Mouse (Mus musculus): ENCODE data around the gene Uba1. TPM values are rescaled to one million over a fixed set of nuclear protein-coding genes. Genes with fewer than 3 reads are reported as not detected.

Gene Uba1
- polyA plus RNA-seq (2015; fragmentation: Nextera tagmentation; extraction: Ambion mirVana) = 169 and 189 TPM in 2 replicates

DNA sequence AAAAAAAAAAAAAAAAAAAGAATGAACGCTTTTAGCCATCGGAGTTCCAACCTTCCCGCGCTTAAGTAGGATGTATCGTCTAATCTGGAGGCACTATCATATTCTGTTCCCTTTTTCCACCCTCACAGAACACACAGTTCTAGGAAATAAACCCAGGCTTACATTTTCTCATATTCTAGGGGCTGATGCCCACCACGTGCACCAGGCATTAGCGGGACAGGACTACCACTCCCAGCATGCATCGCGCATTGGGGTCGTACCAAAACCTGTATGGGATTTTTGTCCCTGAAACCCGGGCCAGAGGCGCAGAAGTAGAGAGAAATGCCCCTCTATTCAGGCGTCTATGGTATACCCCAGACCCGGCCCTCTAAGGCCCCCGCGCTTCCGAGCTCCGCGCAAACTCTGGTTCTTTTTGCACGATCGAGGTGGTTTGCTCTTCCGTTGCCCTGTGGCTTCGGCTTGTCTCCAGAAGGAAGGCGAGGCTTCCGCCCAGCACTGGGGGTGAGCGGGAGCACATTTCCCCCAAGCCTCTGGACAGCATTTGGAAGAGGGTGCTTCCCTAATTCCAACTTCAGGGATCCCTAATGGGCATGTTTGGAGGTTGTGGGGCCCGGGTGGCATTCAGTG, at the start of gene Uba1:
Gene Uba1, plus strand, starts transcription at position 301 of the 627 bp plus-strand sequence.
- 21% methylated on average over 27 of the region's 27 CpGs for WGBS
- Histone ChIP-seq H3K36me3 (no peaks in the 10 kb centered on the region), H3K4me3 (replicated peaks) (peak within 1 kb of the TSS; percentile 54), H3K27ac (peak within 1 kb of the TSS; percentile 61; the same call in 1 of the 2 replicates), H3K9me3 (no peaks in the 10 kb centered on the region), H3K9ac (peak within 1 kb of the TSS; percentile 39), H3K4me1 (no peaks in the 10 kb centered on the region), H3K4me2 (peak within 1 kb of the TSS; percentile 74), H3K27me3 (replicated peaks) (no peaks in the 10 kb centered on the region)
- ATAC-seq (ENCODE audit: insufficient read depth, low FRiP score, low read depth) = peak; percentile 82

GRCm38 (mm10) chrX:20608500-20608899, 49.6 kb upstream of the Uba1 start:
- no peak overlapping the region for H3K4me3 ChIP-seq (replicated peaks)
- no peak overlapping the region for H3K27ac ChIP-seq
- no peak for ATAC-seq (ENCODE audit: insufficient read depth, low FRiP score, low read depth)
- H3K9me3 ChIP-seq = no peaks in the 10 kb centered on the region
- no peak overlapping the region for H3K4me2 ChIP-seq
- no peaks in the 10 kb centered on the region for H3K4me1 ChIP-seq
- no peaks in the 10 kb centered on the region for H3K36me3 ChIP-seq
- no peaks in the 10 kb centered on the region for H3K27me3 ChIP-seq (replicated peaks)
- no peak overlapping the region for H3K9ac ChIP-seq
- 84% methylated on average over 4 of the region's 4 CpGs for WGBS

- WGBS = 10% methylated on average over 17 of the region's 17 CpGs
- H3K36me3 ChIP-seq = no peaks in the 10 kb centered on the region
- peak; percentile 21; the same call in 1 of the 2 replicates for ATAC-seq (ENCODE audit: insufficient read depth, low FRiP score, low read depth)
- peak overlapping the region; percentile 48; the same call in 1 of the 2 replicates for H3K9ac ChIP-seq
- H3K4me1 ChIP-seq = peaks cover 2% of the 10 kb centered on the region; the same call in 1 of the 2 replicates
- no peaks in the 10 kb centered on the region for H3K27me3 ChIP-seq (replicated peaks)
- H3K4me3 ChIP-seq (replicated peaks) = peak overlapping the region; percentile 61
- H3K9me3 ChIP-seq = no peaks in the 10 kb centered on the region
- H3K4me2 ChIP-seq = peak overlapping the region; percentile 41
- H3K27ac ChIP-seq = peak overlapping the region; percentile 88
Measured at GRCm38 (mm10) chrX:20616861-20617175, 41.3 kb upstream of the Uba1 start.

DNA sequence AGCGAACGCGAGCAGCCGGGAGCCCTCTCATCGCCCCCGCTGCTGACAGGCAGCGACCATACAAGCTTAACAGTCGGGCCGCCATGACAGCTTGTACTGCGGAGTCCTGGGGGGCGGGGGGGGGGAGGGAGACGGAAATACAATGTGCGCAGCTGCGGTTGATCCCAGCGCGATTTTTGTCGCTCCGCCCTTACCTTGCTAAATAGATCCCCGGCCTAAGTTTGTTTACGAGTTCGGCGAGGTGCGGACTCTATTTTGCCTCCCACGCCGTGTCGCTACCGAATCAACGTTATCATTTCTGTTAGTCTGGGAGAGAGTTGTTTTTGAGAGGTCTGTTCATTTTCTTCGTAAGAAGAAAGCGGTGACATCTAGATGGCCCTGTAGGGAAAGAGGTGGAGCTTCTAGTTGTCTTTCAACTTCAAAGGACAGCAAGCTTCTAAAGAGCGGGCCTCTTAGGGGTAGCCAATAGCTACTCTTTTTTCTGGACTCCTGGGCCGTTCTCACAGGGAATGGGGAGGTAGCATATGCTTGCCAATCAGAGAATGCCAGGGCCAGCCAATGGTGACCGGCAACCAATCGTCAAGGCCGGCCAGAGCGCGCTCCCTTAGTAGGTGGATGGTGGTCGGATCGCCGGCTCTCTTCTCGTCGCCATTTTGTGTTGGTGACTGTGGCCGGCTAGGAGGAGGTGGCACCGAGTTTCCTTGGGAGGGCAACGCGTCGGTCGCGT, 40.8 kb upstream of the Uba1 start, which contains the start of the genes Rbm10 and Ndufb11:
Gene Rbm10, plus strand, starts transcription at position 328 of the 727 bp plus-strand sequence.
Gene Ndufb11, minus strand, starts transcription at position 444 of the 727 bp plus-strand sequence.
- Histone ChIP-seq H3K9ac (peak within 1 kb of the TSS; percentile 48), H3K27me3 (replicated peaks) (no peaks in the 10 kb centered on the region), H3K27ac (peak within 1 kb of the TSS; percentile 88), H3K4me3 (replicated peaks) (peak within 1 kb of the TSS; percentile 61), H3K9me3 (no peaks in the 10 kb centered on the region), H3K4me1 (peaks cover 2% of the 10 kb centered on the region; the same call in 1 of the 2 replicates), H3K4me2 (peak within 1 kb of the TSS; percentile 48), H3K36me3 (no peaks in the 10 kb centered on the region)
- ATAC-seq (ENCODE audit: insufficient read depth, low FRiP score, low read depth) = peak; percentile 98
- 14% methylated on average over 48 of the region's 49 CpGs for WGBS

GRCm38 (mm10) chrX:20617903-20618399, 40.2 kb upstream of the Uba1 start:
- peak; percentile 19 for ATAC-seq (ENCODE audit: insufficient read depth, low FRiP score, low read depth)
- peak overlapping the region; percentile 61 for H3K4me3 ChIP-seq (replicated peaks)
- peak overlapping the region; percentile 78 for H3K27ac ChIP-seq
- H3K27me3 ChIP-seq (replicated peaks) = no peaks in the 10 kb centered on the region
- no peaks in the 10 kb centered on the region for H3K9me3 ChIP-seq
- peaks cover 2% of the 10 kb centered on the region; the same call in 1 of the 2 replicates for H3K4me1 ChIP-seq
- WGBS = 23% methylated on average over 31 of the region's 31 CpGs
- H3K4me2 ChIP-seq = peak overlapping the region; percentile 48
- peak overlapping the region; percentile 46 for H3K9ac ChIP-seq
- H3K36me3 ChIP-seq = no peaks in the 10 kb centered on the region

DNA sequence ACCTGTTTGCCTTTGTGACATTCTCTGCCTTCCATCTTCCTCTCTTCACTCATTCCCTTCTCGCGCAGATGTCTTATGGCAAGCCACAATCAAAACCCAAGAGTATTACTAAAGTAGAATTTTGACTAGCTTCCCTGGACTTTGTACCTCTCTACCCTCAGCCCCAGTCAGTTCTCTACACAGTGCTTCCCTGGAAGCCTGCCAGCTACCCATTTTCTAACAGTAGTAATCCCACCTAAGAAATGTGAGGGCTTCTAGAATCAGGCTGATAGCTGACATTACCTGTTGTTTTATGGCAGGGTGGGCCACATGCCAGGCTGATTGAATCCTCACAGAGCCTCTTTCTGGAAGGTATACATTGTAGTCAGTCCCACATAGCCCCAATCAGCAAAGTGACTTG, 20.0 kb upstream of the Uba1 start:
- Histone ChIP-seq H3K9me3 (no peaks in the 10 kb centered on the region), H3K4me2 (no peak overlapping the region), H3K27me3 (replicated peaks) (no peaks in the 10 kb centered on the region), H3K4me1 (no peaks in the 10 kb centered on the region), H3K9ac (no peak overlapping the region), H3K36me3 (no peaks in the 10 kb centered on the region), H3K4me3 (replicated peaks) (no peak overlapping the region), H3K27ac (no peak overlapping the region)
- ATAC-seq (ENCODE audit: insufficient read depth, low FRiP score, low read depth) = no peak
- WGBS = 88% methylated on average over 2 of the region's 2 CpGs

- no peak for ATAC-seq (ENCODE audit: insufficient read depth, low FRiP score, low read depth)
- 83% methylated on average over 5 of the region's 5 CpGs for WGBS
- no peak overlapping the region for H3K4me2 ChIP-seq
- no peaks in the 10 kb centered on the region for H3K9me3 ChIP-seq
- H3K4me3 ChIP-seq (replicated peaks) = no peak overlapping the region
- H3K27me3 ChIP-seq (replicated peaks) = no peaks in the 10 kb centered on the region
- no peak overlapping the region for H3K9ac ChIP-seq
- no peak overlapping the region for H3K27ac ChIP-seq
- H3K4me1 ChIP-seq = no peaks in the 10 kb centered on the region
- H3K36me3 ChIP-seq = peaks cover 3% of the 10 kb centered on the region; the same call in 1 of the 2 replicates
Measured at GRCm38 (mm10) chrX:20644780-20645179, 13.3 kb upstream of the Uba1 start.

DNA sequence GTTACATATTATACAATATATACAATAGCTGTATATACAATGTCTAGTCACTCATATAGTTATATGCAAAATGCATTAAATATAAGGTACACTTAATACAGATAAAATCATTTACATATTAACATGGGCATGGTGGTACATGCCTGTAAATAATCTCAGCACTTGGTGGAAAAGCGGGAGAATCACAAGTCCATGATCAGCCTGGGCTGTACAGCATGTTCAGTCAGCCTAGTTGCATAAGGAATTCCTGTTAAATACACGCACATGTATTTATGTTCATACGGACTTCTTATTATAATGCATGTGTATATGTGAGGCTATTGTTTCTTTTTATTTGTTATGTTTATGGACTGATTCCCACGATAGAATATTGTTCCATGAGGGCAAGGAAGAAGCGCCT, 533 bp upstream of the Uba1 start:
- Histone ChIP-seq H3K9me3 (no peaks in the 10 kb centered on the region), H3K4me1 (no peaks in the 10 kb centered on the region), H3K27me3 (replicated peaks) (no peaks in the 10 kb centered on the region), H3K36me3 (no peaks in the 10 kb centered on the region), H3K27ac (no peak overlapping the region), H3K4me2 (peak overlapping the region; percentile 74), H3K9ac (no peak overlapping the region), H3K4me3 (replicated peaks) (peak overlapping the region; percentile 54)
- no peak for ATAC-seq (ENCODE audit: insufficient read depth, low FRiP score, low read depth)
- 27% methylated on average over 5 of the region's 5 CpGs for WGBS

DNA sequence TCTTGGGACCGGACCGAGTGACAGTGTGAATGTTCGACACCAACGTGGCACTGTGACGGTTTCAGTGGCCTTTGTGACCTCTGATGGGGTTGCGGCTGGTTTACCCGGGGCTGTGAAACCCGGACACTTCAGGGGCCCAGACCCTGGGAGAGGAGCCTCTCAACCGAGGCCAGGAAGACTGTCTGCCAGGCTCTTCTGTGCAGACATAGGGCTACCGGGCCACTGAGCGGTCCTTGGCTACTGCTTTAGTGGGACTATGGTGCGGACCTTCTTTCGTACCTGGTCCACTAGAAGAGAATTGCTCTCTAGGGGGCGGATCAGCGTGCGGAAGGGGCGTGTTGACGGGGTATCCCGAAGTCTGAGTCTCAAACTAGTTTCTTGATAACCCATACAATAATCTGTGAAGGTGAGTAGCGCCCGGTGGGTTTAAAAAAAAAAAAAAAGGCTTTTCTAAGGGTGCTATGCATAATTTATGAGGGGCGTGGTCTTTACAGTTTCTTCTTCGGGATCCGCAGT, 823 bp downstream of the Uba1 start:
- H3K36me3 ChIP-seq = no peaks in the 10 kb centered on the region
- H3K27me3 ChIP-seq (replicated peaks) = no peaks in the 10 kb centered on the region
- WGBS = 15% methylated on average over 24 of the region's 24 CpGs
- H3K27ac ChIP-seq = no peak overlapping the region
- H3K4me3 ChIP-seq (replicated peaks) = peak overlapping the region; percentile 54
- peak overlapping the region; percentile 39; the same call in 1 of the 2 replicates for H3K9ac ChIP-seq
- H3K4me1 ChIP-seq = no peaks in the 10 kb centered on the region
- H3K4me2 ChIP-seq = peak overlapping the region; percentile 74
- ATAC-seq (ENCODE audit: insufficient read depth, low FRiP score, low read depth) = peak; percentile 2; the same call in 1 of the 2 replicates
- H3K9me3 ChIP-seq = no peaks in the 10 kb centered on the region

GRCm38 (mm10) chrX:20662317-20662715, 4.2 kb downstream of the Uba1 start:
- Histone ChIP-seq H3K4me2 (no peak overlapping the region), H3K36me3 (no peaks in the 10 kb centered on the region), H3K9ac (no peak overlapping the region), H3K27me3 (replicated peaks) (no peaks in the 10 kb centered on the region), H3K27ac (0 out of 2 replicates have a peak overlapping the region, but pooled peaks have one; percentile 26), H3K4me1 (0 out of 2 replicates have a peak, but pooled peaks cover 3% of the 10 kb centered on the region), H3K4me3 (replicated peaks) (no peak overlapping the region), H3K9me3 (no peaks in the 10 kb centered on the region)
- 22% methylated on average over 5 of the region's 5 CpGs for WGBS
- ATAC-seq (ENCODE audit: insufficient read depth, low FRiP score, low read depth) = no peak

DNA sequence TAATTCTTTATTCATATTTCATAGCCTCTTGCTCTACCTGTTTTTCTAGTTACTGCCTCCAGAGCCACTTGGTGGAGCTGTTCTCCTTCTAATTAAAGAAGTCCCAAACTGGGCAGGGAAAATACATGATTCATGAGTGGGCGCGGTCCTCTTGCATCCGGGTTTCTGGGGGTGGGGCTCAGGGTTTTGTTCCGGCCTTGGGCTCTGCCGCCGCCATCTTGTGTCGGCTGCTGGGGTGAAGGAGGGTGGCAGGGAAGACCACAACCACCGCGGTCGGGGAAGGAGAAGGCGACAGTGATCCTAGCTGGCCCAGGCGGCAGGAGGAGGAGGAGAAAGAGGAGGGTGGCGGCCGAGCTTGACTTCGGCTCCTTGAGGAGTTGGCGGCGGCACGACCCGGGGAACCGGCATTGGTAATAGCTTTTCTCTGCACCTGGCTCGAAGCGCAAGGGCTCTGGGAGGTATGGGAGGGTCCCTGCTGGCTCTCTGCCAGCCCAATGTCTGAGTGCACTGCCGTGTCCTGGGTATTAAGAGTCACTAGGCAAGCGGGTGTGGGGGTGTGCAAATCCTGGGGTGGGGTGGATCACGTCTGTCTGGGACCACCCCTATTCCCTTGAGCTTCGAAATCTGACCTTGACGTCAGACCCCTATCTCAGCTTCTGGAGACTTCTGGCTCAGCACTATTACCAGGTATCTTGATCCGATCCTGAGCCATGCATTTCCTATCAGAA, 4.8 kb downstream of the Uba1 start:
- Histone ChIP-seq H3K27me3 (replicated peaks) (no peaks in the 10 kb centered on the region), H3K4me1 (0 out of 2 replicates have a peak, but pooled peaks cover 3% of the 10 kb centered on the region), H3K4me3 (replicated peaks) (peak overlapping the region; percentile 63), H3K27ac (peak overlapping the region; percentile 77), H3K36me3 (no peaks in the 10 kb centered on the region), H3K4me2 (peak overlapping the region; percentile 54), H3K9ac (peak overlapping the region; percentile 41), H3K9me3 (no peaks in the 10 kb centered on the region)
- WGBS = 13% methylated on average over 27 of the region's 28 CpGs
- peak; percentile 88 for ATAC-seq (ENCODE audit: insufficient read depth, low FRiP score, low read depth)

Measured in stomach, embryonic 15.5 days (tissue).